Mouse (Mus musculus): ENCODE results near the gene Etnk2.

DNA sequence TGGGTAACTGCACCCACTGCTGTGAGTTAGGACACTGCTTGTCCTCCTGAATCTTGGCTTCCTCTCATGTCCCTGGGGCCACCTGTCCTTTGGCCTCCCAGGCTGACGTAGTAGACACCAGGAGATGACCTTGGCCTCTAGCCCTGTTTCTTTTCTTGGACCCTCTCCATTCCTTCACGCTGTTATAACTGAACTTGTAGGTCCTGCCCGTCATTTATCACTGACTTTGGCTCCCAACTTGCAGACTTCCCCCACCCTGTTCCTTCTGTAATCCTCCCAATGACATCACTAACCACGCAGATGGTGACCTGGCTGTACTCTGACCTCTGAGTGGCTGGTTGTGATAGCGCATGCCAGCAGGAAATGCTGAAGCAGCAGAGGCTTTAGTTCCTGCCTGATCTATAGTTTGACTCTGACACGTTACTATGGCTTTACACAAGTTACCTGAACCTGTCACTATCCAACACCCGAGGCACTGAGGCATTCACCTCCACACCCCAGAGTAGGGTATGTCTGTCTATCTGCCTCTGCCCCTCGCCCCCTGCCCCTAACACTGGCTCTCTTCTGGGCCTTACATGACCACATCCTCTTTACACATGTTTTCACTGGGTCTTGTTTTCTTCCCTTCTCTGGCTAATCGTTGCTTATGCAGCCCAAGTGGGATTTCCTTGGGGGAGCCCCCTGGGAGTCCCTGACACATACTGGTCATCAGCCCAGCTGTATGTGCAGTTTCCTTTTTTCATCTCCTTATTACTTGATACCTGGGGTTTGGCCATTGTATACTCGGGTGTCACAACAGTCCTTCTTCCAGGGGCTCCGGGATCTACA, 15.5 kb upstream of the Etnk2 start:
- no peak for TF ChIP-seq CTCF (conservative IDR thresholded peaks at IDR 0.05; ENCODE audit: insufficient read depth, insufficient read length, low read depth, low read length)
- TF ChIP-seq POLR2A (IDR thresholded peaks at IDR 0.05; ENCODE audit: low read depth, low read length), result no peak

Measured in kidney, adult 2 months (tissue).